Mouse (Mus musculus) spleen, postnatal 4 days (tissue): ENCODE results near the gene Olfr406.

Source experiments
- DNase-seq, 2 experiments: peaks; one replicate each; pipeline ENCODE4 v3.0.0; 2022; ENCODE audit warnings: low spot score in 2 of 2

The Olfr406 gene

DNA sequence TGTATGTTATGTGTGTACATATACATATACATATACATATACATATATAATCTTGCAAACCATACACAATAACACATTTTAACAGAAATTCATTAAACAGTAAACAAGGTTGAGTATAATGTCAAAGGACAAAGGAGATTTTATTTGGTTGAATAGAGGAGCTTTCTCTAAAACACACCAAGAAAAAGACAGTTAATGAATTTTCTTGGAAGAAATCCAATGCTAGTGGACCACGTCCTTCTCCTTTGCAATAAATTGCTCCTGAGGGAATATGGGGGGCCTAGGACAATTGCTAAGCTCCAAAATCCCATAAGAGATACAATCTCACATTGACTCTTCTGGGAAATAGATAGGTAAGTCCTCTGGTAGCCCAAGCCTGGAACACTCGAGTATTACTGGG, at the start of gene Olfr406:
Gene Olfr406 (plus strand): TSS at position 301 of the 400 bp plus-strand sequence.
- no peak for DNase-seq

DNA sequence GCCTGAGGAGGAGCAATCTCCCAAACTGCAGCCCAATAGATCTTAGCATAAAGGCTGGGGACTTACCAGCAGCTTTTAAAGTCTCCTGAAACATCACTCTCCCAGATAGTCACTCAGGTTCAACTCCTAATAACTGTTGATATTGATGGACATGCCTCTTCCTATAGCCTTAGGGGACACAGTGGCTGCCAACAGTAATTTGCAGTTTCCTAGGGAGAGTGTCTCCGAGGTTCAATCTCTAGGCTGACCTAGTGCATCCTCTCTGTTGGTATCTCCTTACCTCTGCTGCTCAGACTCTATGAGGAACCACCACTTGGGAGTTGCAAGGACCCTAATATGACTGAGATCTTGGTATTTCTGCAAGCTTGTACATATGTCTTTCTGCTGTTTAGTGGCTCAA, 48.3 kb upstream of the Olfr406 start, which contains the start of gene Olfr43:
Gene Olfr43 (minus strand): TSS at position 101 of the 400 bp plus-strand sequence.
- no peak for DNase-seq

DNA sequence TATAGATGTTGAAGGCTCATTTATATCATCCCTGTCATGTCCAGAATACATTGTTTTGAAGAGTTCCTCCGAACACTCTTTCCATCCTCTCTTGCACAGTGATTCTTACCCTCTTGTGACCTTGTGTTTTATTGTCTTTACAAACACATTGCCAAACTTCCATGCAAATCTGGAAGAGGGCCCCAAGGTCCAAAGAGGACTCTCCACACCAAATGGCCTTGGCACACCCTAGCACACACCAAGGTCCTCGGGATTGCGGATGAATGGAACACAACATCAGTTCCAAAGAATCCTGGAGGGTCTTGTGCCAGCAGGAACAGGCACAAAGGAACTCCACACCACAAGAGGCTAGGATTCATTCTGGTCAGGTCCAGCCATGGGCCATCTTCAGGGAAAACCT, 18.4 kb upstream of the Olfr406 start:
- DNase-seq = no peak

DNA sequence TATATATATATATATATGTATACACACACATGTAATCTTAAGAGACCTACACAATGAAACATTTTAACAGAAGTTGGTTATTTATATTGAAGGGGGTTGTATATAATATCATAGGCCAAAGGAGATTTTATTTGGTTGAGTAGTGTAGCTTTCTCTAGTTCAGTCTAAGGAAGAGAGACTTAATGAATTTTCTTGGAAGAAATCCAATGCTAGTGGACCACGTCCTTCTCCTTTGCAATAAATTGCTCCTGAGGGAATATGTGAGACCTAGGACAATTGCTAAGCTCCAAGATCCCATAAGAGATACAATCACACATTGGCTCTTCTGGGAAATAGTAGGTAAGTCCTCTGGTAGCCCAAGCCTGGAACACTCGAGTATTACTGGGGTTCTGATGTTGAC, 23.8 kb downstream of the Olfr406 start, which contains the start of gene Olfr59:
Gene Olfr59 (plus strand): TSS at position 301 of the 400 bp plus-strand sequence.
- DNase-seq = no peak

DNA sequence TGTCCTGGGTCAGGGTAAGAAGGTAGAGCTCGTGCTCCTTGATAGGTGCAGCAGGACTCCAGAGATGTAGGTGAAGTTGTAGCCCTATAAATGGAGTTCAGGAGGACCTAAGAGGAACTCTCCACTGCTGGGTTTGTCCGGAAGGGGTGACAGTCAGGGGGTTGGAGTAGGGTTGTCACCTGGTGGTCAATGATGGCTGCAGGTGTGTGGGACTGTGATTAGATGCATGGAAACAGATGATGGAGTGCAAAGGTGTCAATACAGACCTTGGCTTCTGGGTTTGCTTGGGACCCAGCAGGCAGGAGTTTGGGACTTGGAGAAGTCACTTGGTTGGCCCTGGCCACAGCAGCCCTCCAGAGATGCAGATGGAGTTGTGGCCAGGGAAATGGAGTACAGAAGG, 27.6 kb downstream of the Olfr406 start:
- no peak for DNase-seq
